Mouse (Mus musculus): ENCODE results near the gene Olfr1493-ps1.

Gene Olfr1493-ps1

GRCm38 (mm10) chr19:13722978-13723377, at the start of gene Olfr1493-ps1:
Gene Olfr1493-ps1 (plus strand): TSS chr19:13723278.
- no peak for DNase-seq (ENCODE audit: low spot score in 2 of 2)

GRCm38 (mm10) chr19:13696968-13697367, 26.1 kb upstream of the Olfr1493-ps1 start, which contains the start of gene Olfr1491:
Gene Olfr1491 (plus strand): TSS chr19:13697268.
- no peak for DNase-seq (ENCODE audit: low spot score in 2 of 2)

GRCm38 (mm10) chr19:13739428-13739827, 16.4 kb downstream of the Olfr1493-ps1 start, which contains the start of gene Olfr1494:
Gene Olfr1494 (plus strand): TSS chr19:13739728.
- no peak for DNase-seq (ENCODE audit: low spot score in 2 of 2)

GRCm38 (mm10) chr19:13749366-13749765, 26.3 kb downstream of the Olfr1493-ps1 start:
- DNase-seq (ENCODE audit: low spot score in 2 of 2) = no peak

GRCm38 (mm10) chr19:13764306-13764705, 41.2 kb downstream of the Olfr1493-ps1 start, which contains the start of gene Olfr1495:
Gene Olfr1495 (plus strand): TSS chr19:13764606.
- DNase-seq (ENCODE audit: low spot score in 2 of 2) = no peak

GRCm38 (mm10) chr19:13768565-13769276, 45.6 kb downstream of the Olfr1493-ps1 start:
- DNase-seq (ENCODE audit: low spot score in 2 of 2) = no peak

GRCm38 (mm10) chr19:13777578-13777977, 54.5 kb downstream of the Olfr1493-ps1 start, which contains the start of gene Olfr1496:
Gene Olfr1496 (plus strand): TSS chr19:13777878.
- no peak for DNase-seq (ENCODE audit: low spot score in 2 of 2)

Measured in thymus, postnatal 10 days (tissue).